Mouse (Mus musculus) hindbrain, embryonic 13.5 days (tissue): ENCODE data around the gene Tead2. TPM values are rescaled to one million over a fixed set of nuclear protein-coding genes. Genes with fewer than 3 reads are reported as not detected.
A peak's percentile ranks its signal among the peaks of the same experiment; 100 is the strongest.

Source experiments
- ATAC-seq: fragments of 200-750 bp; cut with Nextera tagmentation; 2 replicates; pipeline ENCODE4 v1.8.0; 2017; ENCODE audit warnings: moderate TSS enrichment; ENCODE audit not compliant: low FRiP score
- H3K27ac ChIP-seq: fragments of 300-500 bp; sonication (generic); 2 replicates; pipeline ENCODE4 v1.5.1; 2015; ENCODE audit warnings: inconsistent platforms, mild to moderate bottlenecking, moderate library complexity
- H3K27me3 ChIP-seq: fragments of 300-500 bp; sonication (generic); 2 replicates; pipeline ENCODE4 v1.6.1; 2015; ENCODE audit warnings: mild to moderate bottlenecking, inconsistent platforms
- H3K36me3 ChIP-seq: fragments of 300-500 bp; sonication (generic); 2 replicates; pipeline ENCODE4 v1.6.1; 2015; ENCODE audit warnings: mild to moderate bottlenecking, inconsistent platforms
- H3K4me1 ChIP-seq: fragments of 300-500 bp; sonication (generic); replicated peaks from 2 replicates; pipeline ENCODE4 v1.6.1; 2015; ENCODE audit warnings: inconsistent platforms
- H3K4me2 ChIP-seq: fragments of 300-500 bp; sonication (generic); 2 replicates; pipeline ENCODE4 v1.6.1; 2015; ENCODE audit warnings: inconsistent platforms, mild to moderate bottlenecking, moderate library complexity
- H3K4me3 ChIP-seq: fragments of 300-500 bp; sonication (generic); 2 replicates; pipeline ENCODE4 v1.5.1; 2015; ENCODE audit warnings: mild to moderate bottlenecking, inconsistent platforms
- H3K9ac ChIP-seq: fragments of 300-500 bp; sonication (generic); 2 replicates; pipeline ENCODE4 v1.6.1; 2015; ENCODE audit warnings: mild to moderate bottlenecking, inconsistent platforms
- H3K9me3 ChIP-seq: fragments of 300-500 bp; sonication (generic); 2 replicates; pipeline ENCODE4 v1.6.1; 2016; ENCODE audit warnings: inconsistent platforms
- WGBS: fragments of 180-500 bp; shearing (Covaris S2); methylation state at CpG from one replicate; pipeline ENCODE4 v1.1.7; 2015; 5-methylcytosine and 5-hydroxymethylcytosine counted together
- polyA plus RNA-seq: library from polyadenylated mRNA; unstranded; fragments of >200 nt; fragmentation: Nextera tagmentation; extraction: Ambion mirVana; gene quantifications from 2 replicates; pipeline ENCODE4 v1.2.1, GENCODE M21; 2015

Tead2 gene
- polyA plus RNA-seq, 1 experiment from 2014 or later: 79.2 TPM

- Histone ChIP-seq H3K9me3 (no peaks in the 10 kb centered on the region), H3K36me3 (no peaks in the 10 kb centered on the region), H3K4me1 (peaks cover 6% of the 10 kb centered on the region), H3K27ac (no peak overlapping the region), H3K9ac (no peak overlapping the region), H3K4me3 (no peak overlapping the region), H3K27me3 (peaks cover 43% of the 10 kb centered on the region), H3K4me2 (no peak overlapping the region)
- no peak for ATAC-seq
- WGBS: 80% methylated on average over 10 of the region's 10 CpGs
Measured at GRCm38 (mm10) chr7:45211070-45211469, 4.5 kb upstream of the Tead2 start.

- peak within 1 kb of the TSS; percentile 21; the same call in 1 of the 2 replicates for H3K4me2 ChIP-seq
- H3K27ac ChIP-seq: no peak within 1 kb of the TSS
- H3K4me3 ChIP-seq: 0 out of 2 replicates have a peak within 1 kb of the TSS, but pooled peaks have one; percentile 5
- H3K9me3 ChIP-seq: no peaks in the 10 kb centered on the region
- no peak within 1 kb of the TSS for H3K9ac ChIP-seq
- peaks cover 41% of the 10 kb centered on the region for H3K27me3 ChIP-seq
- no peaks in the 10 kb centered on the region for H3K36me3 ChIP-seq
- WGBS: 6% methylated on average over 17 of the region's 17 CpGs
- no peak for ATAC-seq
- H3K4me1 ChIP-seq: peaks cover 14% of the 10 kb centered on the region
Measured at GRCm38 (mm10) chr7:45211851-45212251, 3.7 kb upstream of the Tead2 start, which contains the start of gene Dkkl1. Dkkl1 (minus strand) TSS chr7:45212147.

- H3K27me3 ChIP-seq: peaks cover 41% of the 10 kb centered on the region
- peaks cover 19% of the 10 kb centered on the region for H3K4me1 ChIP-seq
- no peaks in the 10 kb centered on the region for H3K36me3 ChIP-seq
- H3K27ac ChIP-seq: no peak overlapping the region
- H3K4me3 ChIP-seq: no peak overlapping the region
- H3K9me3 ChIP-seq: no peaks in the 10 kb centered on the region
- no peak overlapping the region for H3K4me2 ChIP-seq
- 74% methylated on average over 7 of the region's 7 CpGs for WGBS
- no peak overlapping the region for H3K9ac ChIP-seq
- no peak for ATAC-seq
Measured at GRCm38 (mm10) chr7:45212356-45212755, 3.2 kb upstream of the Tead2 start.

GRCm38 (mm10) chr7:45213708-45214107 is 1.8 kb upstream of the Tead2 start:
- no peak overlapping the region for H3K9ac ChIP-seq
- peaks cover 41% of the 10 kb centered on the region for H3K27me3 ChIP-seq
- no peak overlapping the region for H3K27ac ChIP-seq
- 60% methylated on average over 5 of the region's 5 CpGs for WGBS
- no peaks in the 10 kb centered on the region for H3K9me3 ChIP-seq
- H3K36me3 ChIP-seq: no peaks in the 10 kb centered on the region
- no peak overlapping the region for H3K4me2 ChIP-seq
- H3K4me3 ChIP-seq: no peak overlapping the region
- no peak for ATAC-seq
- peaks cover 31% of the 10 kb centered on the region for H3K4me1 ChIP-seq

GRCm38 (mm10) chr7:45216442-45217183 is 1.1 kb downstream of the Tead2 start:
- Histone ChIP-seq H3K27me3 (peaks cover 14% of the 10 kb centered on the region), H3K4me3 (peak overlapping the region; percentile 55), H3K27ac (peak overlapping the region; percentile 86), H3K9me3 (no peaks in the 10 kb centered on the region), H3K9ac (peak overlapping the region; percentile 84), H3K4me1 (peaks cover 42% of the 10 kb centered on the region), H3K36me3 (peaks cover 10% of the 10 kb centered on the region), H3K4me2 (peak overlapping the region; percentile 72)
- peak; percentile 72 for ATAC-seq
- under 1% methylated on average over 13 of the region's 13 CpGs for WGBS

GRCm38 (mm10) chr7:45221680-45222079 is 6.1 kb downstream of the Tead2 start:
- H3K27ac ChIP-seq: no peak overlapping the region
- H3K9me3 ChIP-seq: no peaks in the 10 kb centered on the region
- no peaks in the 10 kb centered on the region for H3K27me3 ChIP-seq
- H3K36me3 ChIP-seq: peaks cover 36% of the 10 kb centered on the region
- H3K4me3 ChIP-seq: no peak overlapping the region
- ATAC-seq: no peak
- H3K9ac ChIP-seq: no peak overlapping the region
- 94% methylated on average over 2 of the region's 2 CpGs for WGBS
- no peak overlapping the region for H3K4me2 ChIP-seq
- H3K4me1 ChIP-seq: peaks cover 34% of the 10 kb centered on the region

- Histone ChIP-seq H3K4me1 (peaks cover 8% of the 10 kb centered on the region; the same call in 1 of the 2 replicates), H3K9me3 (no peaks in the 10 kb centered on the region), H3K4me2 (no peak overlapping the region), H3K27me3 (no peaks in the 10 kb centered on the region), H3K9ac (no peak overlapping the region), H3K27ac (no peak overlapping the region), H3K4me3 (no peak overlapping the region), H3K36me3 (peaks cover 59% of the 10 kb centered on the region)
- 96% methylated on average over 7 of the region's 7 CpGs for WGBS
- no peak for ATAC-seq
Measured at GRCm38 (mm10) chr7:45224826-45225225, 9.3 kb downstream of the Tead2 start.

- WGBS: 100% methylated on average over 5 of the region's 5 CpGs
- Histone ChIP-seq H3K4me2 (no peak overlapping the region), H3K9me3 (no peaks in the 10 kb centered on the region), H3K9ac (no peak overlapping the region), H3K27ac (no peak overlapping the region), H3K27me3 (no peaks in the 10 kb centered on the region), H3K4me3 (no peak overlapping the region), H3K36me3 (peaks cover 55% of the 10 kb centered on the region), H3K4me1 (peaks cover 6% of the 10 kb centered on the region; the same call in 1 of the 2 replicates)
- no peak for ATAC-seq
Measured at GRCm38 (mm10) chr7:45226421-45226820, 10.9 kb downstream of the Tead2 start.

GRCm38 (mm10) chr7:45228548-45228947 is 13.0 kb downstream of the Tead2 start:
- WGBS: 95% methylated on average over 18 of the region's 18 CpGs
- ATAC-seq: no peak
- Histone ChIP-seq H3K4me1 (peaks cover 9% of the 10 kb centered on the region), H3K27me3 (peaks cover 1% of the 10 kb centered on the region; the same call in 1 of the 2 replicates), H3K9ac (no peak overlapping the region), H3K9me3 (no peaks in the 10 kb centered on the region), H3K4me3 (no peak overlapping the region), H3K4me2 (no peak overlapping the region), H3K27ac (no peak overlapping the region), H3K36me3 (peaks cover 60% of the 10 kb centered on the region)

- Histone ChIP-seq H3K4me1 (peaks cover 14% of the 10 kb centered on the region), H3K36me3 (peaks cover 56% of the 10 kb centered on the region), H3K27ac (no peak overlapping the region), H3K9ac (no peak overlapping the region), H3K4me2 (no peak overlapping the region), H3K9me3 (no peaks in the 10 kb centered on the region), H3K4me3 (no peak overlapping the region), H3K27me3 (peaks cover 6% of the 10 kb centered on the region)
- no peak for ATAC-seq
- WGBS: 96% methylated on average over 8 of the region's 8 CpGs
Measured at GRCm38 (mm10) chr7:45229046-45229445, 13.5 kb downstream of the Tead2 start.

- Histone ChIP-seq H3K36me3 (peaks cover 56% of the 10 kb centered on the region), H3K9me3 (no peaks in the 10 kb centered on the region), H3K4me2 (no peak overlapping the region), H3K4me1 (peaks cover 20% of the 10 kb centered on the region), H3K4me3 (no peak overlapping the region), H3K27me3 (peaks cover 11% of the 10 kb centered on the region), H3K9ac (no peak overlapping the region), H3K27ac (no peak overlapping the region)
- 90% methylated on average over 7 of the region's 7 CpGs for WGBS
- ATAC-seq: no peak
Measured at GRCm38 (mm10) chr7:45229459-45230203, 14.1 kb downstream of the Tead2 start.

- Histone ChIP-seq H3K9me3 (no peaks in the 10 kb centered on the region), H3K4me2 (no peak overlapping the region), H3K9ac (no peak overlapping the region), H3K4me3 (no peak overlapping the region), H3K27me3 (peaks cover 24% of the 10 kb centered on the region), H3K36me3 (peaks cover 49% of the 10 kb centered on the region), H3K27ac (no peak overlapping the region), H3K4me1 (peaks cover 31% of the 10 kb centered on the region)
- 91% methylated on average over 12 of the region's 12 CpGs for WGBS
- ATAC-seq: no peak
Measured at GRCm38 (mm10) chr7:45231192-45231591, 15.6 kb downstream of the Tead2 start.
